Mouse (Mus musculus): Measurements from ENCODE around the gene Asb13. TPM values are rescaled to one million over a fixed set of nuclear protein-coding genes. Genes with fewer than 3 reads are reported as not detected.

Asb13 gene
- total and polyA plus RNA-seq, 3 experiments, result 0.11 TPM; not detected in 2

DNA sequence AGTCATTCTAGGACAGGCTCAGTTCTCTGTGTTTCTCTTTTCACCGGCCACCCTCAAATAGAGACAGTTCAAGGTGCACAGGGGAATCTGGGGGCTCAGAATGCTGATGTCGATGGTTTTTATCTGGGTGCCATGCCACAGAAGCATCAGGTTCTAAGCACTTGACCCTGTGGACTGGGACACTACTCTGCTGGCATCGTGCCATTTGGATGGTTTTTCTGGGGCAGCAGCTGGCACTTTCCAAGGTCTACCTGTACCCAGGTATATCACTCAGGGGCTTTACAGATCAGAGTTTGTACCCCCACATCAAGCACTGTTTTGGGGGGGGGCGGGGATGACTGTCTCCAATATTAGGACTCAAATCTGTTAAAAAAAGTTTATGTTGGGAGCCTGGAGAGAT, 16.7 kb downstream of the Asb13 start:
- Histone ChIP-seq H3K9me3 (replicated peaks) (no peaks in the 10 kb centered on the region), H3K36me3 (replicated peaks) (no peaks in the 10 kb centered on the region), H3K4me3 (ENCODE audit: low read depth, low read length) (no peak overlapping the region), H3K27me3 (ENCODE audit: insufficient read depth, low read length) (peaks cover 3% of the 10 kb centered on the region; the same call in 1 of the 2 replicates), H3K4me1 (ENCODE audit: insufficient read depth, low read depth, low read length) (no peaks in the 10 kb centered on the region)
- ATAC-seq (ENCODE audit: extremely low read depth, insufficient number of reproducible peaks, low FRiP score, poor library complexity, severe bottlenecking) (no peak), DNase-seq (ENCODE audit: low spot score) (no peak)
- TF ChIP-seq GATA1 (IDR thresholded peaks at IDR 0.05; ENCODE audit: borderline replicate concordance, low read length) (no peak), TAL1 (conservative IDR thresholded peaks at IDR 0.05; ENCODE audit: low read depth, low read length) (no peak), GATA2 (IDR thresholded peaks at IDR 0.05; ENCODE audit: borderline replicate concordance, low read depth, low read length) (no peak), CTCF (IDR thresholded peaks at IDR 0.05; ENCODE audit: low read depth, low read length) (no peak), POLR2AphosphoS5 (IDR thresholded peaks at IDR 0.05; ENCODE audit: insufficient replicate concordance, low read depth, low read length) (no peak)

DNA sequence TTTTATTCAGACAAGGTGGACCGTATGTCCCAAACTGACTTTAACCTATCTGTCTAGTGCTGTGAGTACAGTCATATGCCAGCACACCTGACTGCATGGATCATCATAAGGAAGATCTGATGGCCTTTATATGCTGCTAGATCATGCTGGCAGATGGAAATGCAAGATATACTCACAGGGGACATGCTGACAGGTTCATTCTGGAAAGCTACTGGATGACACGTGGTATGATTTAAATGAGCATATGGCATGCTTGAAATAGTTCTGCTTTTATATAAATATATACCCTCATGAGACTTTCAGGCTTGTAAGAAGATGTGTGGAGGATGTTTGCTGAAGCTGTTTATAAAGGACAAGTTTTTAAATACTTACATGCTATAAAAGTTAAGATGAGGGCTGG, 20.6 kb downstream of the Asb13 start:
- Histone ChIP-seq H3K27me3 (ENCODE audit: insufficient read depth, low read length) (no peaks in the 10 kb centered on the region), H3K4me3 (ENCODE audit: low read depth, low read length) (no peak overlapping the region), H3K4me1 (ENCODE audit: insufficient read depth, low read depth, low read length) (no peaks in the 10 kb centered on the region), H3K9me3 (replicated peaks) (no peaks in the 10 kb centered on the region), H3K36me3 (replicated peaks) (no peaks in the 10 kb centered on the region)
- TF ChIP-seq GATA1 (IDR thresholded peaks at IDR 0.05; ENCODE audit: borderline replicate concordance, low read length) (no peak), POLR2AphosphoS5 (IDR thresholded peaks at IDR 0.05; ENCODE audit: insufficient replicate concordance, low read depth, low read length) (no peak), CTCF (IDR thresholded peaks at IDR 0.05; ENCODE audit: low read depth, low read length) (no peak), GATA2 (IDR thresholded peaks at IDR 0.05; ENCODE audit: borderline replicate concordance, low read depth, low read length) (no peak), TAL1 (conservative IDR thresholded peaks at IDR 0.05; ENCODE audit: low read depth, low read length) (no peak)
- no peak for ATAC-seq (ENCODE audit: extremely low read depth, insufficient number of reproducible peaks, low FRiP score, poor library complexity, severe bottlenecking)
- DNase-seq (ENCODE audit: low spot score), result no peak

DNA sequence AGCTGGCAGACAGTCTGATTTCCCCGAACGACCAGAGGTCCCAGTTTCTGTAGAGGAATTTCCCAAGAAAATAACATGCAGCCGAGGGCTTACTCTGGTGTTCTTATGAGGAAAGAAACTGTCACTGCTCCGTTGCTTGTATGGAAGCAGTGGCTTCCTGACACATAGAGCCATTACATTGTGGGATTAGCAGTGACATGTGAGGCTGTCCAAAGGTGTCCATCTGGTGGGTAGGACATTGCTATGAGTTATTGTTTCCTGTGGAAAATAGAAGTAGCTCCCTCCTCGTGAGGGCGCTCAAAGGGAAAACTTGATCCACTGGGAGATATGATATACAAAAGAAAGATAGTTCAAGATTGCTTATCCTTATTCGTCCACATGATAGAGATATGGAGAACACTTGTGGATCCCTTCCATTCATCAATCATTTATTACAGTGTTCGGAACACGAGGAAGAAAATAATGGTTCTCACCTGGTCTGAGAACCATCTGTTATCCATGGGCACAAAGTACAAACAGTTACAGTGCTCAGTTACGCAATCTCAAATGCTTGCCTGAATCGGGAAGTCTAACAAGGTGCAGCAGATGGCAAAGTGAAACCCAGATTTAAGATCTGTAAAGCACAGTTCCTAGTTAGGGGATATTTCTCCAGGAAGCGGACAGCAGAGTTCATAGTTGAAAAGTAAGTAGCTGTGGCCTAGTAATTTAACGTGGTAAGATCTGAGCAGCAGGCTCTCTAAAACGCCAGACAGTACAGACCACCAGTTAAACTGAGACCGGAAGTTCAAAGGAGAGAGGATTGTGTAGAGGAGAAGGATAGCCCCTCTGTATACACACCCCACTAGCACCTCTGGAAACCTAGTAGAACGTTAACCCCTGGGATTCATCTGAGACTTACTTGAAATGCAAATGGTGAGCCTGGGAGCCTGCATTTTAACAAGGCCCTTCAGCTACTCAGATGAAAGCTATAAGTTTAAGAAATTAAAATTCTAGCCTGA, 25.6 kb downstream of the Asb13 start:
- TF ChIP-seq POLR2AphosphoS5 (IDR thresholded peaks at IDR 0.05; ENCODE audit: insufficient replicate concordance, low read depth, low read length) (no peak), CTCF (IDR thresholded peaks at IDR 0.05; ENCODE audit: low read depth, low read length) (no peak), GATA1 (IDR thresholded peaks at IDR 0.05; ENCODE audit: borderline replicate concordance, low read length) (no peak), TAL1 (conservative IDR thresholded peaks at IDR 0.05; ENCODE audit: low read depth, low read length) (no peak), GATA2 (IDR thresholded peaks at IDR 0.05; ENCODE audit: borderline replicate concordance, low read depth, low read length) (no peak)
- Histone ChIP-seq H3K9me3 (replicated peaks) (no peaks in the 10 kb centered on the region), H3K27me3 (ENCODE audit: insufficient read depth, low read length) (no peaks in the 10 kb centered on the region), H3K4me1 (ENCODE audit: insufficient read depth, low read depth, low read length) (no peaks in the 10 kb centered on the region), H3K4me3 (ENCODE audit: low read depth, low read length) (no peak overlapping the region), H3K36me3 (replicated peaks) (no peaks in the 10 kb centered on the region)
- DNase-seq (ENCODE audit: low spot score) (no peak), ATAC-seq (ENCODE audit: extremely low read depth, insufficient number of reproducible peaks, low FRiP score, poor library complexity, severe bottlenecking) (no peak)

DNA sequence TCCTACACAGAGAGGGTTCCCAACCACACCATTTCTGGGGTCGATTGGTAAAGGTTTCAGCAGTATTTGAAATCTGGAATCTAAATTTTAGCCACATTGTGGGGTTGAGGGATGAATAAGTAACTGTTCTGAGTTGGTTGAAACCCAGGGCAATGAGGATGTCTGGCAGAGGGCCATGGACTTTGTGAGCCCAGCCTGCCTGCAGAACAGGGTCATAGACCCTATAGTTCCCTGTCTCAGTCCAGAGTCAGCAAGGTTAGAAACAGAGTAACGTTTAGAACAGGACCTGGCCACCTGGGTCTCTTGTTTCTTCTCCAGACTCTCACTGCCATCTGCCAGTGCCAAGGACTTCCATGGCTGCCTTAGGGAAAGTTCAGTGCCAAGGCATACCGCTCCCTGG, 30.4 kb downstream of the Asb13 start:
- no peaks in the 10 kb centered on the region for H3K9me3 ChIP-seq (replicated peaks)
- H3K4me3 ChIP-seq (ENCODE audit: low read depth, low read length), result no peak overlapping the region
- H3K4me1 ChIP-seq (ENCODE audit: insufficient read depth, low read depth, low read length), result no peaks in the 10 kb centered on the region; the same call in 1 of the 2 replicates
- TF ChIP-seq TAL1 (conservative IDR thresholded peaks at IDR 0.05; ENCODE audit: low read depth, low read length) (no peak), CTCF (IDR thresholded peaks at IDR 0.05; ENCODE audit: low read depth, low read length) (no peak), GATA2 (IDR thresholded peaks at IDR 0.05; ENCODE audit: borderline replicate concordance, low read depth, low read length) (no peak), POLR2AphosphoS5 (IDR thresholded peaks at IDR 0.05; ENCODE audit: insufficient replicate concordance, low read depth, low read length) (no peak), GATA1 (IDR thresholded peaks at IDR 0.05; ENCODE audit: borderline replicate concordance, low read length) (no peak)
- no peak for ATAC-seq (ENCODE audit: extremely low read depth, insufficient number of reproducible peaks, low FRiP score, poor library complexity, severe bottlenecking)
- DNase-seq (ENCODE audit: low spot score), result no peak
- no peaks in the 10 kb centered on the region for H3K27me3 ChIP-seq (ENCODE audit: insufficient read depth, low read length)
- H3K36me3 ChIP-seq (replicated peaks), result no peaks in the 10 kb centered on the region

DNA sequence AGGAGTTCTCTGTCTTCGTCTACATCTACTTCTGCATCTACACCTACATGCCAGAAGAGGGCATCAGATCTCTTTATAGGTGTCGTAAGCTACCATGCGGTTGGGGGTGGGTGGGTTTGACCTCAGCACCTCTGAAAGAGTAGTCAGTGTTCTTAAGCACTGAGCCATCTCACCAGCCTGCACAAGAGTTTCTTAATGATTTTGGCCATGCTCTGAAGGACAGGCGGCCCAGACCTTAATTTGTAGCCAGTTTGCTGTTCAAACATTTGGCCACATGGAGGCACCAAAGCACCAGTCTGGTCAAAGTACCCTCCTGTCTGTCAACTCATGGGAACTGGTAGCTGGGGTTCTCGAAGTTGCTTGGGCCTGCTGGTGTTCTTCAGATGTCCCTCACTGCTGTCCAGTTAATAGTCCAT, 31.5 kb downstream of the Asb13 start:
- H3K36me3 ChIP-seq (replicated peaks), result no peaks in the 10 kb centered on the region
- no peaks in the 10 kb centered on the region for H3K27me3 ChIP-seq (ENCODE audit: insufficient read depth, low read length)
- no peaks in the 10 kb centered on the region for H3K9me3 ChIP-seq (replicated peaks)
- H3K4me3 ChIP-seq (ENCODE audit: low read depth, low read length), result no peak overlapping the region
- no peaks in the 10 kb centered on the region; the same call in 1 of the 2 replicates for H3K4me1 ChIP-seq (ENCODE audit: insufficient read depth, low read depth, low read length)
- DNase-seq (ENCODE audit: low spot score) (peak; percentile 37), ATAC-seq (ENCODE audit: extremely low read depth, insufficient number of reproducible peaks, low FRiP score, poor library complexity, severe bottlenecking) (no peak; the same call in 1 of the 2 replicates)
- no peak for TF ChIP-seq TAL1 (conservative IDR thresholded peaks at IDR 0.05; ENCODE audit: low read depth, low read length)
- TF ChIP-seq POLR2AphosphoS5 (IDR thresholded peaks at IDR 0.05; ENCODE audit: insufficient replicate concordance, low read depth, low read length), result no peak
- no peak for TF ChIP-seq GATA1 (IDR thresholded peaks at IDR 0.05; ENCODE audit: borderline replicate concordance, low read length)
- no peak for TF ChIP-seq GATA2 (IDR thresholded peaks at IDR 0.05; ENCODE audit: borderline replicate concordance, low read depth, low read length)
- no peak; the same call in none of the 2 replicates for TF ChIP-seq CTCF (IDR thresholded peaks at IDR 0.05; ENCODE audit: low read depth, low read length)

DNA sequence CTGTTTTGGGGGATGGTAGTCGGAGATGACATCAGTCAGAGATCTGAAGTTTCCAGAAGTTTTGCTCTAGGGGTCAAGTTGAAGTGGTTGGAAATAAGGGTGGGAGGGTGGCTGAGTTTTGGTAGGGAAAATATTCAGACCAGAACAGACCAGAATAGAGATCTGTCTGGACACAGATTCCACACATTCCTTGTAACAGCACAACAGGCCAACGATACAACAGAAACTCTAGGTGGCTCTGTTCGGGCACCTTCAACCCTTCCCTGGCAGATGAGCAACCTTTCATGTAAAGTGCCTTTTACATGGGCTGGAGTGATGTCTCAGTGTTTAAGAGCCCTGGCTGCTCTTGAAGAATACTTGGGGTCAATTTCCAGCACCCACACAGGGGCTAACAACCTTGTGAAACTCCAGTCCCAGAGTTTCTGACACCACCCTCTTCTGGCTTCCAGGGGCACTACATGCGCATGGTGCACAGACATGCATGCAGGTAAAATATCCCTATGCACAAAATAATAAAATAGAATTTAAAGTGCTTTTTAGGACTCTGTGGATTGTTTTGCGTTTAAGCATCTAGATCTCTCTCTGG, 33.5 kb downstream of the Asb13 start:
- Histone ChIP-seq H3K4me3 (ENCODE audit: low read depth, low read length) (no peak overlapping the region), H3K36me3 (replicated peaks) (no peaks in the 10 kb centered on the region), H3K9me3 (replicated peaks) (no peaks in the 10 kb centered on the region), H3K4me1 (ENCODE audit: insufficient read depth, low read depth, low read length) (no peaks in the 10 kb centered on the region; the same call in 1 of the 2 replicates), H3K27me3 (ENCODE audit: insufficient read depth, low read length) (no peaks in the 10 kb centered on the region)
- DNase-seq (ENCODE audit: low spot score) (no peak), ATAC-seq (ENCODE audit: extremely low read depth, insufficient number of reproducible peaks, low FRiP score, poor library complexity, severe bottlenecking) (no peak)
- TF ChIP-seq CTCF (IDR thresholded peaks at IDR 0.05; ENCODE audit: low read depth, low read length) (no peak), POLR2AphosphoS5 (IDR thresholded peaks at IDR 0.05; ENCODE audit: insufficient replicate concordance, low read depth, low read length) (no peak), TAL1 (conservative IDR thresholded peaks at IDR 0.05; ENCODE audit: low read depth, low read length) (no peak), GATA1 (IDR thresholded peaks at IDR 0.05; ENCODE audit: borderline replicate concordance, low read length) (no peak), GATA2 (IDR thresholded peaks at IDR 0.05; ENCODE audit: borderline replicate concordance, low read depth, low read length) (no peak)

All from G1E (cell line).